ENCODE assay signal across 10 mouse cellular contexts in genomic region chrX:139247294-139247693, GRCm38 (mm10). TPM values are rescaled to one million over a fixed set of nuclear protein-coding genes. Genes with fewer than 3 reads are reported as not detected.
DNase-seq lines count a peak whose midpoint lies in the region; ATAC-seq and TF ChIP-seq lines count a peak whose summit lies in the region.
"Had no signal": no experiment of that assay in that cellular context is flagged by ENCODE, and none has a peak within 500 bp of the region (broad histone marks: within the 10 kb centered on the region; RNA-seq: fewer than 3 reads in every experiment).

No protein-coding gene starts in this region.

- no peak overlapping the region for H3K4me3 ChIP-seq in heart, adult 2 months
- no peak overlapping the region for H3K4me3 ChIP-seq in liver, postnatal 0 days (ENCODE audit: low read depth, low read length)
- H3K4me3 ChIP-seq: limb, embryonic 12.5 days; myocyte had no signal

- TF ChIP-seq CTCF in heart, adult 2 months (IDR thresholded peaks at IDR 0.05): peak; percentile 46
- TF ChIP-seq CTCF in liver, postnatal 0 days (IDR thresholded peaks at IDR 0.05; ENCODE audit: low read depth): peak; percentile 51

- intact Hi-C loops in heart, adult 2 months (cut with DNase I): no loop called here

- H3K4me2 ChIP-seq in liver, postnatal 0 days (ENCODE audit: low read depth, low read length): no peak overlapping the region
- H3K4me2 ChIP-seq: limb, embryonic 12.5 days had no signal

- no peaks in the 10 kb centered on the region for H3K4me1 ChIP-seq in heart, adult 2 months (ENCODE audit: control insufficient read depth, insufficient read depth, low read length)
- no peaks in the 10 kb centered on the region for H3K4me1 ChIP-seq in liver, postnatal 0 days (ENCODE audit: insufficient read depth)
- H3K4me1 ChIP-seq: limb, embryonic 12.5 days had no signal

- no peak for TF ChIP-seq POLR2A in heart, adult 2 months (IDR thresholded peaks at IDR 0.05; ENCODE audit: insufficient read depth, low read depth, low read length)

- DNase-seq in heart, adult 2 months: no peak
- DNase-seq in heart, adult 8-10 months (ENCODE audit: low spot score): no peak
- peak; percentile 4 for DNase-seq in lung, postnatal 10 days
- no peak for DNase-seq in lung, postnatal 25 days (ENCODE audit: low spot score)
- DNase-seq in ZHBTc4 (ENCODE audit: low read depth, low spot score): peak; percentile 74
- peak; percentile 15 for DNase-seq in liver, postnatal 0 days
- no peak for DNase-seq in cerebellum, adult 8-10 months
- no peak for DNase-seq in adipocyte (ENCODE audit: low spot score)

- 68% methylated on average over 3 of the region's 3 CpGs for WGBS in heart, adult 2 months
- WGBS in liver, postnatal 0 days (ENCODE audit: insufficient replicate concordance): 72% methylated on average over 3 of the region's 3 CpGs

- ATAC-seq in liver, postnatal 0 days: no peak

- H3K9ac ChIP-seq in heart, adult 2 months (ENCODE audit: low read depth, low read length): no peak overlapping the region
- H3K9ac ChIP-seq in liver, postnatal 0 days (replicated peaks): no peak overlapping the region
- H3K9ac ChIP-seq: limb, embryonic 12.5 days had no signal

- H3K27me3 ChIP-seq in heart, adult 2 months (ENCODE audit: control insufficient read depth, insufficient read depth, low read length): no peaks in the 10 kb centered on the region
- no peaks in the 10 kb centered on the region for H3K27me3 ChIP-seq in liver, postnatal 0 days (ENCODE audit: insufficient read depth, low read length)

- no peak overlapping the region for H3K27ac ChIP-seq in heart, adult 2 months
- H3K27ac ChIP-seq in liver, postnatal 0 days (ENCODE audit: low read depth): no peak overlapping the region
- H3K27ac ChIP-seq: limb, embryonic 12.5 days had no signal

- H3K9me3 ChIP-seq in liver, postnatal 0 days (ENCODE audit: low read length): no peaks in the 10 kb centered on the region
- H3K9me3 ChIP-seq: limb, embryonic 12.5 days had no signal

- H3K79me2 ChIP-seq in heart, adult 2 months (replicated peaks; ENCODE audit: control insufficient read depth, insufficient read depth, low read length): no peaks in the 10 kb centered on the region

- no peaks in the 10 kb centered on the region for H3K36me3 ChIP-seq in heart, adult 2 months (ENCODE audit: control insufficient read depth, insufficient read depth, low read length)
- H3K36me3 ChIP-seq in liver, postnatal 0 days (replicated peaks; ENCODE audit: insufficient read depth, low read length): no peaks in the 10 kb centered on the region
- H3K36me3 ChIP-seq: limb, embryonic 12.5 days had no signal

- no peak for TF ChIP-seq EP300 in heart, adult 2 months (IDR thresholded peaks at IDR 0.05; ENCODE audit: insufficient read depth, low read depth, low read length)
- TF ChIP-seq EP300 in liver, postnatal 0 days (IDR thresholded peaks at IDR 0.05; ENCODE audit: low read depth): no peak

RNA-seq across cellular contexts. Expression of gene Mum1l1, which starts 37.5 kb away (rescaled TPM):
- total RNA-seq in heart, adult 2 months (2021): 1 to 10 TPM; 2.2 to 2.9 TPM
- 0.86 and 1.5 TPM in 2 replicates for polyA plus RNA-seq in heart, adult 2 months (2012; rRNA removed)
- total RNA-seq in heart, adult 8-10 months (2022): 1 to 10 TPM; 1.7 to 2.9 (median 2.5) TPM
- 1.6 and 1.7 TPM in 2 replicates for polyA plus RNA-seq in liver, postnatal 0 days (2015; fragmentation: Nextera tagmentation; extraction: Ambion mirVana)

Comparison
In these comparisons a context has a peak if more than half of its experiments do, and no peak if none do; other contexts are left out.
1. DNase-seq: peak in lung, postnatal 10 days (single experiment), ZHBTc4 (single experiment) and liver, postnatal 0 days (single experiment); none in heart, adult 2 months (0 of 2), heart, adult 8-10 months (single experiment), lung, postnatal 25 days (single experiment), cerebellum, adult 8-10 months (single experiment) and adipocyte (single experiment).